Mouse (Mus musculus) urinary bladder, adult 18-20 months (tissue): ENCODE results near the gene Adam8.
A peak's percentile ranks its signal among the peaks of the same experiment; 100 is the strongest.

Experiments used
- DNase-seq, 2 experiments: peaks; one replicate each; pipeline ENCODE4 v3.0.0; 2022; ENCODE audit warnings: low spot score in 2 of 2, mixed read lengths in 2 of 2

The Adam8 gene

GRCm38 (mm10) chr7:139992406-139992805, at the start of gene Adam8:
Gene Adam8, minus strand, starts transcription at chr7:139992562.
- no peak for DNase-seq

GRCm38 (mm10) chr7:140037171-140037555, 44.8 kb upstream of the Adam8 start:
- DNase-seq = no peak

GRCm38 (mm10) chr7:140036281-140037170, 44.2 kb upstream of the Adam8 start, which contains the start of the genes Zfp511 and Tubgcp2:
Gene Zfp511, plus strand, starts transcription at chr7:140036391.
Gene Tubgcp2, minus strand, starts transcription at chr7:140036669.
- DNase-seq = peak; percentile 92 to 94

- DNase-seq = no peak
Observed at GRCm38 (mm10) chr7:140035456-140035855, 43.1 kb upstream of the Adam8 start.

- no peak for DNase-seq
Observed at GRCm38 (mm10) chr7:140033386-140033785, 41.0 kb upstream of the Adam8 start.

GRCm38 (mm10) chr7:140032366-140032765, 40.0 kb upstream of the Adam8 start:
- DNase-seq = no peak

GRCm38 (mm10) chr7:140031771-140032170, 39.4 kb upstream of the Adam8 start:
- DNase-seq = no peak

GRCm38 (mm10) chr7:140011336-140011735, 19.0 kb upstream of the Adam8 start:
- no peak for DNase-seq

GRCm38 (mm10) chr7:140007781-140008180, 15.4 kb upstream of the Adam8 start:
- no peak for DNase-seq

GRCm38 (mm10) chr7:140006861-140007611, 14.7 kb upstream of the Adam8 start:
- no peak for DNase-seq

GRCm38 (mm10) chr7:140004666-140005065, 12.3 kb upstream of the Adam8 start:
- DNase-seq = no peak

- DNase-seq = peak in 1 of 2 experiments; percentile 60
Observed at GRCm38 (mm10) chr7:140001086-140001740, 8.9 kb upstream of the Adam8 start.

GRCm38 (mm10) chr7:139998691-139999350, 6.5 kb upstream of the Adam8 start:
- peak in 1 of 2 experiments; percentile 0 for DNase-seq

- peak; percentile 24 to 34 for DNase-seq
Observed at GRCm38 (mm10) chr7:139994676-139995075, 2.3 kb upstream of the Adam8 start.

GRCm38 (mm10) chr7:139994202-139994601, 1.8 kb upstream of the Adam8 start:
- DNase-seq = no peak

GRCm38 (mm10) chr7:139993532-139993931, 1.2 kb upstream of the Adam8 start:
- no peak for DNase-seq

- no peak for DNase-seq
Observed at GRCm38 (mm10) chr7:139990864-139991394, 1.4 kb downstream of the Adam8 start.

GRCm38 (mm10) chr7:139988272-139988671, 4.1 kb downstream of the Adam8 start:
- DNase-seq = no peak

GRCm38 (mm10) chr7:139984505-139984904, 7.9 kb downstream of the Adam8 start:
- no peak for DNase-seq

GRCm38 (mm10) chr7:139982058-139982457, 10.3 kb downstream of the Adam8 start:
- no peak for DNase-seq

- no peak for DNase-seq
Observed at GRCm38 (mm10) chr7:139980778-139981177, 11.6 kb downstream of the Adam8 start.
